Mouse (Mus musculus) neural tube, embryonic 13.5 days (tissue): ENCODE results near the gene Lin54. TPM values are rescaled to one million over a fixed set of nuclear protein-coding genes. Genes with fewer than 3 reads are reported as not detected.

Experiments
- ATAC-seq: fragments of 200-750 bp; cut with Nextera tagmentation; 2 replicates; pipeline ENCODE4 v1.8.0; 2017; ENCODE audit warnings: low read depth, mild to moderate bottlenecking, moderate TSS enrichment, moderate library complexity
- H3K27ac ChIP-seq: fragments of 300-500 bp; sonication (generic); replicated peaks from 2 replicates; pipeline ENCODE4 v1.5.1; 2015; ENCODE audit warnings: moderate library complexity, mild to moderate bottlenecking, inconsistent platforms
- H3K27me3 ChIP-seq: fragments of 300-500 bp; sonication (generic); 2 replicates; pipeline ENCODE4 v1.6.1; 2015; ENCODE audit warnings: mild to moderate bottlenecking, inconsistent platforms
- H3K36me3 ChIP-seq: fragments of 300-500 bp; sonication (generic); 2 replicates; pipeline ENCODE4 v1.6.1; 2015; ENCODE audit warnings: mild to moderate bottlenecking, inconsistent platforms
- H3K4me1 ChIP-seq: fragments of 300-500 bp; sonication (generic); replicated peaks from 2 replicates; pipeline ENCODE4 v1.6.1; 2015; ENCODE audit warnings: inconsistent platforms
- H3K4me2 ChIP-seq: fragments of 300-500 bp; sonication (generic); 2 replicates; pipeline ENCODE4 v1.6.1; 2015; ENCODE audit warnings: inconsistent platforms, mild to moderate bottlenecking, moderate library complexity
- H3K4me3 ChIP-seq: fragments of 300-500 bp; sonication (generic); 2 replicates; pipeline ENCODE4 v1.5.1; 2015; ENCODE audit warnings: mild to moderate bottlenecking, inconsistent platforms
- H3K9ac ChIP-seq: fragments of 300-500 bp; sonication (generic); 2 replicates; pipeline ENCODE4 v1.6.1; 2015; ENCODE audit warnings: moderate library complexity, mild to moderate bottlenecking, inconsistent platforms
- H3K9me3 ChIP-seq: fragments of 300-500 bp; sonication (generic); 2 replicates; pipeline ENCODE4 v1.6.1; 2016; ENCODE audit warnings: inconsistent platforms
- WGBS: fragments of 180-500 bp; shearing (Covaris S2); methylation state at CpG from one replicate; pipeline ENCODE4 v1.1.7; 2015; 5-methylcytosine and 5-hydroxymethylcytosine counted together
- polyA plus RNA-seq: library from polyadenylated mRNA; unstranded; fragments of >200 nt; fragmentation: Nextera tagmentation; extraction: Ambion mirVana; gene quantifications from 2 replicates; pipeline ENCODE4 v1.2.1, GENCODE M21; 2015

Lin54 gene
- polyA plus RNA-seq, 1 experiment from 2014 or later = 6.7 TPM

- Histone ChIP-seq H3K4me2 (no peak overlapping the region), H3K27me3 (no peaks in the 10 kb centered on the region), H3K36me3 (peaks cover 7% of the 10 kb centered on the region), H3K4me3 (no peak overlapping the region), H3K9me3 (no peaks in the 10 kb centered on the region), H3K9ac (no peak overlapping the region), H3K27ac (no peak overlapping the region), H3K4me1 (no peaks in the 10 kb centered on the region)
- ATAC-seq = no peak
Measured at GRCm38 (mm10) chr5:100483569-100483968, 16.9 kb downstream of the Lin54 start.

GRCm38 (mm10) chr5:100477604-100478003 lies 22.8 kb downstream of the Lin54 start:
- H3K36me3 ChIP-seq = peaks cover 15% of the 10 kb centered on the region
- no peaks in the 10 kb centered on the region for H3K9me3 ChIP-seq
- no peak for ATAC-seq
- H3K27ac ChIP-seq = no peak overlapping the region
- no peaks in the 10 kb centered on the region for H3K4me1 ChIP-seq
- H3K4me3 ChIP-seq = no peak overlapping the region
- no peak overlapping the region for H3K9ac ChIP-seq
- WGBS = 90% methylated on average over 9 of the region's 9 CpGs
- H3K4me2 ChIP-seq = no peak overlapping the region
- no peaks in the 10 kb centered on the region for H3K27me3 ChIP-seq

- Histone ChIP-seq H3K4me3 (no peak overlapping the region), H3K4me1 (no peaks in the 10 kb centered on the region)
- no peak for ATAC-seq
Measured at GRCm38 (mm10) chr5:100476328-100476727, 24.1 kb downstream of the Lin54 start.

GRCm38 (mm10) chr5:100467336-100467735 lies 33.1 kb downstream of the Lin54 start:
- no peak overlapping the region for H3K4me3 ChIP-seq
- H3K4me1 ChIP-seq = no peaks in the 10 kb centered on the region
- no peaks in the 10 kb centered on the region for H3K27me3 ChIP-seq
- ATAC-seq = no peak
- H3K4me2 ChIP-seq = no peak overlapping the region
- no peaks in the 10 kb centered on the region for H3K9me3 ChIP-seq
- 94% methylated on average over 7 of the region's 7 CpGs for WGBS
- no peak overlapping the region for H3K27ac ChIP-seq
- peaks cover 5% of the 10 kb centered on the region; the same call in 1 of the 2 replicates for H3K36me3 ChIP-seq
- H3K9ac ChIP-seq = no peak overlapping the region

More at GRCm38 (mm10) chr5:100476328-100476727, 24.1 kb downstream of the Lin54 start:
- no peaks in the 10 kb centered on the region for H3K27me3 ChIP-seq
- no peak overlapping the region for H3K4me2 ChIP-seq
- WGBS = 92% methylated on average over 3 of the region's 3 CpGs
- no peaks in the 10 kb centered on the region for H3K9me3 ChIP-seq
- H3K9ac ChIP-seq = no peak overlapping the region
- H3K36me3 ChIP-seq = peaks cover 15% of the 10 kb centered on the region
- no peak overlapping the region for H3K27ac ChIP-seq

- Histone ChIP-seq H3K4me1 (no peaks in the 10 kb centered on the region), H3K4me2 (no peak overlapping the region), H3K27me3 (no peaks in the 10 kb centered on the region), H3K27ac (no peak overlapping the region), H3K4me3 (no peak overlapping the region), H3K9me3 (no peaks in the 10 kb centered on the region), H3K9ac (no peak overlapping the region), H3K36me3 (peaks cover 7% of the 10 kb centered on the region; the same call in 1 of the 2 replicates)
- ATAC-seq = no peak
- WGBS = 93% methylated on average over 10 of the region's 10 CpGs
Measured at GRCm38 (mm10) chr5:100466624-100467023, 33.8 kb downstream of the Lin54 start.

GRCm38 (mm10) chr5:100462374-100462773 lies 38.1 kb downstream of the Lin54 start:
- ATAC-seq = no peak

GRCm38 (mm10) chr5:100461526-100461925 lies 38.9 kb downstream of the Lin54 start:
- H3K4me1 ChIP-seq = no peaks in the 10 kb centered on the region
- H3K9me3 ChIP-seq = no peaks in the 10 kb centered on the region
- H3K4me3 ChIP-seq = no peak overlapping the region
- H3K27me3 ChIP-seq = no peaks in the 10 kb centered on the region
- WGBS = 95% methylated on average over 9 of the region's 9 CpGs
- no peak overlapping the region for H3K27ac ChIP-seq
- no peak overlapping the region for H3K4me2 ChIP-seq
- no peak for ATAC-seq
- no peak overlapping the region for H3K9ac ChIP-seq
- peaks cover 33% of the 10 kb centered on the region for H3K36me3 ChIP-seq

More at GRCm38 (mm10) chr5:100462374-100462773, 38.1 kb downstream of the Lin54 start:
- 91% methylated on average over 2 of the region's 2 CpGs for WGBS
- H3K27ac ChIP-seq = no peak overlapping the region
- H3K4me1 ChIP-seq = no peaks in the 10 kb centered on the region
- H3K9ac ChIP-seq = no peak overlapping the region
- no peak overlapping the region for H3K4me3 ChIP-seq
- peaks cover 31% of the 10 kb centered on the region for H3K36me3 ChIP-seq
- H3K4me2 ChIP-seq = no peak overlapping the region
- no peaks in the 10 kb centered on the region for H3K27me3 ChIP-seq
- no peaks in the 10 kb centered on the region for H3K9me3 ChIP-seq

GRCm38 (mm10) chr5:100459468-100459867 lies 41.0 kb downstream of the Lin54 start:
- no peak for ATAC-seq
- Histone ChIP-seq H3K4me1 (no peaks in the 10 kb centered on the region), H3K9ac (no peak overlapping the region), H3K4me3 (no peak overlapping the region), H3K9me3 (no peaks in the 10 kb centered on the region), H3K4me2 (no peak overlapping the region), H3K36me3 (peaks cover 38% of the 10 kb centered on the region), H3K27me3 (no peaks in the 10 kb centered on the region), H3K27ac (no peak overlapping the region)
- 94% methylated on average over 5 of the region's 5 CpGs for WGBS

GRCm38 (mm10) chr5:100451871-100452270 lies 48.6 kb downstream of the Lin54 start:
- Histone ChIP-seq H3K4me1 (no peaks in the 10 kb centered on the region), H3K27me3 (no peaks in the 10 kb centered on the region), H3K4me2 (no peak overlapping the region), H3K36me3 (peaks cover 45% of the 10 kb centered on the region), H3K9ac (no peak overlapping the region), H3K9me3 (no peaks in the 10 kb centered on the region), H3K27ac (no peak overlapping the region), H3K4me3 (no peak overlapping the region)
- no peak for ATAC-seq
- 71% methylated on average over 2 of the region's 2 CpGs for WGBS

GRCm38 (mm10) chr5:100438796-100439195 lies 61.6 kb downstream of the Lin54 start:
- H3K36me3 ChIP-seq = peaks cover 17% of the 10 kb centered on the region; the same call in 1 of the 2 replicates
- WGBS = 93% methylated on average over 14 of the region's 14 CpGs
- no peak overlapping the region for H3K27ac ChIP-seq
- H3K4me1 ChIP-seq = no peaks in the 10 kb centered on the region
- no peak overlapping the region for H3K4me3 ChIP-seq
- no peak overlapping the region for H3K4me2 ChIP-seq
- H3K9me3 ChIP-seq = no peaks in the 10 kb centered on the region
- ATAC-seq = no peak
- no peaks in the 10 kb centered on the region for H3K27me3 ChIP-seq
- no peak overlapping the region for H3K9ac ChIP-seq

GRCm38 (mm10) chr5:100437917-100438316 lies 62.5 kb downstream of the Lin54 start:
- Histone ChIP-seq H3K27ac (no peak overlapping the region), H3K9me3 (no peaks in the 10 kb centered on the region)

GRCm38 (mm10) chr5:100437086-100437485 lies 63.4 kb downstream of the Lin54 start:
- Histone ChIP-seq H3K4me3 (no peak overlapping the region), H3K27me3 (no peaks in the 10 kb centered on the region), H3K36me3 (peaks cover 17% of the 10 kb centered on the region; the same call in 1 of the 2 replicates), H3K9ac (no peak overlapping the region), H3K4me1 (no peaks in the 10 kb centered on the region), H3K4me2 (no peak overlapping the region), H3K9me3 (no peaks in the 10 kb centered on the region), H3K27ac (no peak overlapping the region)
- ATAC-seq = no peak
- WGBS = 97% methylated on average over 4 of the region's 4 CpGs

More at GRCm38 (mm10) chr5:100437917-100438316, 62.5 kb downstream of the Lin54 start:
- Histone ChIP-seq H3K27me3 (no peaks in the 10 kb centered on the region), H3K9ac (no peak overlapping the region), H3K4me1 (no peaks in the 10 kb centered on the region), H3K36me3 (peaks cover 17% of the 10 kb centered on the region; the same call in 1 of the 2 replicates), H3K4me2 (no peak overlapping the region), H3K4me3 (no peak overlapping the region)
- ATAC-seq = no peak
- 93% methylated on average over 5 of the region's 5 CpGs for WGBS

- ATAC-seq = no peak
- H3K9ac ChIP-seq = no peak overlapping the region
- H3K9me3 ChIP-seq = no peaks in the 10 kb centered on the region
- H3K4me1 ChIP-seq = peaks cover 37% of the 10 kb centered on the region
- peak overlapping the region; percentile 98; the same call in 1 of the 2 replicates for H3K4me2 ChIP-seq
- WGBS = 51% methylated on average over 2 of the region's 2 CpGs
- H3K27ac ChIP-seq = no peak overlapping the region
- peaks cover 15% of the 10 kb centered on the region for H3K36me3 ChIP-seq
- no peak overlapping the region for H3K4me3 ChIP-seq
- H3K27me3 ChIP-seq = no peaks in the 10 kb centered on the region
Measured at GRCm38 (mm10) chr5:100430966-100431365, 69.5 kb downstream of the Lin54 start.
